Mouse (Mus musculus): Measurements from ENCODE around the gene Nepn. TPM values are rescaled to one million over a fixed set of nuclear protein-coding genes. Genes with fewer than 3 reads are reported as not detected.

Gene Nepn
- polyA plus RNA-seq, 1 experiment from 2014 or later, result 0.55 TPM

DNA sequence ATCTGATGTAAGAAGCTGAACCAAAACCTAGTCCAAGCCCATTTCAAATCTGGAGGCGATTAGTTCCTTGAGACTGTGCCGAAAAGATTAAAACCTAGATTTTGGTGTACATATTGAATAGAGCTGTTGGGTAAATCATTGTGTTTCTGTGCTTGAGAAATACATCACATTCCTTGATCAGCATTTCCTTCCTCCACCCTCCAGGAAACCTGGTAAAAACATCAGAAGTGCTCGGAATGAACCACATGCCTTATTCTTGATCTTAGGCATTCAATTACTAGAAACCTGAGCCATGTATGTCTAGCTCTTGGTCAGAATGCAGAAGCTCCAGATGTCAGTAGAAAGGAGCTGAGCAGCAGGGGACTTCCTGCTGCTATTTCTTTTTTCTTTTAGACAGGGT, 666 bp downstream of the Nepn start:
- H3K4me2 ChIP-seq (replicated peaks; ENCODE audit: low read depth), result no peak overlapping the region
- ATAC-seq (ENCODE audit: low FRiP score, low TSS enrichment) (no peak), DNase-seq (ENCODE audit: low spot score) (no peak)
- H3K9ac ChIP-seq (ENCODE audit: low read length), result no peak overlapping the region
- no peaks in the 10 kb centered on the region for H3K36me3 ChIP-seq (ENCODE audit: control insufficient read depth, insufficient read depth, low read length)
- H3K9me3 ChIP-seq (ENCODE audit: control insufficient read depth, low read length), result no peaks in the 10 kb centered on the region
- no peak overlapping the region for H3K27ac ChIP-seq (replicated peaks)
- H3K4me3 ChIP-seq (ENCODE audit: low read depth, low read length), result no peak overlapping the region
- TF ChIP-seq CTCF (IDR thresholded peaks at IDR 0.05; ENCODE audit: low read depth) (no peak), EP300 (optimal IDR thresholded peaks at IDR 0.05) (no peak)
- 71% methylated on average over 3 of the region's 3 CpGs for WGBS
- H3K4me1 ChIP-seq (replicated peaks; ENCODE audit: control insufficient read depth, insufficient read depth), result no peaks in the 10 kb centered on the region
- H3K27me3 ChIP-seq (ENCODE audit: control insufficient read depth, insufficient read depth, low read length), result no peaks in the 10 kb centered on the region

DNA sequence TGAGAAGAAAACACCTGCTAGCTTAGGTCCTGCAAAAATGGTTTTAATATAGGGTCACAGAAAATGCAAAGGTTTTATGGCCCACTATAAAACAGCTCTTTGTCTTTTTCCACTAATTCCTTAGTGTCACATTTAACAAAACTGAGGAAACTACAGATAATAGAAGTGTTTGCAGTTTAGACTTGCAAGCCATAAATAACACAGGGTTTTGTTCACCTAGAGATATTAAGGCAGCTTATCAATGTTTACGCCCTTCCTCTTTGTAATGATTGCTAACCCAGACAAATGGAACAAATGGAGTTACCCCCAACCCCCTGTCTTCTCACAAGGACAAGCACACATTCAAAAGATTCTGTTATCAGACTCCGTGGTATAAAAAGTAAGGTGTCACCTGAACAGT, 2.4 kb downstream of the Nepn start:
- no peak overlapping the region for H3K9ac ChIP-seq (ENCODE audit: low read length)

DNA sequence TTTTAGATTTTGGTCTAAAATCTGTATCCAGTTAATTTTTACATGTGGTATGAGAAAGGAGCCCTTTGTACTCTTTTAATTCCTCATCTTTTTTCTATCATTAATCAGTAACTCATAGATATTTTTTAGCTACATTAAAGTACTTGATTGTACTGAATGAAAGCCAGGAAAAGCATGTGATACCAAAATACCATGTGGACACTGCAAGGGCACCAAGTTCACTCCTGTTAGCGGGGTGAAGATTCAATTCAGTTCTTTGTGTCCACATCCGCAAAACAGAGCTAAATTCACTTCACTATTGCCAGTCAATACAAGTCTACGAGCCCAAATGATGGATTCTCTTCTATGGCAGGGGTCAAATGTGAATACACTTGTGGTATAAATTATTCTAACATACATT, 7.9 kb downstream of the Nepn start:
- ATAC-seq (ENCODE audit: low FRiP score, low TSS enrichment) (no peak), DNase-seq (ENCODE audit: low spot score) (no peak)
- no peak overlapping the region for H3K4me2 ChIP-seq (replicated peaks; ENCODE audit: low read depth)
- no peak overlapping the region for H3K4me3 ChIP-seq (ENCODE audit: low read depth, low read length)
- no peak overlapping the region for H3K27ac ChIP-seq (replicated peaks)
- no peak for TF ChIP-seq EP300 (optimal IDR thresholded peaks at IDR 0.05)
- no peak for TF ChIP-seq CTCF (IDR thresholded peaks at IDR 0.05; ENCODE audit: low read depth)
- no peaks in the 10 kb centered on the region for H3K36me3 ChIP-seq (ENCODE audit: control insufficient read depth, insufficient read depth, low read length)
- H3K9me3 ChIP-seq (ENCODE audit: control insufficient read depth, low read length), result no peaks in the 10 kb centered on the region
- WGBS, result 84% methylated on average over 3 of the region's 3 CpGs
- H3K27me3 ChIP-seq (ENCODE audit: control insufficient read depth, insufficient read depth, low read length), result no peaks in the 10 kb centered on the region
- H3K4me1 ChIP-seq (replicated peaks; ENCODE audit: control insufficient read depth, insufficient read depth), result no peaks in the 10 kb centered on the region
- H3K9ac ChIP-seq (ENCODE audit: low read length), result no peak overlapping the region

More for the DNA sequence above, 2.4 kb downstream of the Nepn start:
- no peak for TF ChIP-seq CTCF (IDR thresholded peaks at IDR 0.05; ENCODE audit: low read depth)
- TF ChIP-seq EP300 (optimal IDR thresholded peaks at IDR 0.05), result no peak
- no peak overlapping the region for H3K4me2 ChIP-seq (replicated peaks; ENCODE audit: low read depth)
- 58% methylated on average over 2 of the region's 2 CpGs for WGBS
- no peak for ATAC-seq (ENCODE audit: low FRiP score, low TSS enrichment)
- no peaks in the 10 kb centered on the region for H3K27me3 ChIP-seq (ENCODE audit: control insufficient read depth, insufficient read depth, low read length)
- no peaks in the 10 kb centered on the region for H3K36me3 ChIP-seq (ENCODE audit: control insufficient read depth, insufficient read depth, low read length)
- no peaks in the 10 kb centered on the region for H3K4me1 ChIP-seq (replicated peaks; ENCODE audit: control insufficient read depth, insufficient read depth)
- DNase-seq (ENCODE audit: low spot score), result no peak
- H3K9me3 ChIP-seq (ENCODE audit: control insufficient read depth, low read length), result no peaks in the 10 kb centered on the region
- H3K27ac ChIP-seq (replicated peaks), result no peak overlapping the region
- H3K4me3 ChIP-seq (ENCODE audit: low read depth, low read length), result no peak overlapping the region

DNA sequence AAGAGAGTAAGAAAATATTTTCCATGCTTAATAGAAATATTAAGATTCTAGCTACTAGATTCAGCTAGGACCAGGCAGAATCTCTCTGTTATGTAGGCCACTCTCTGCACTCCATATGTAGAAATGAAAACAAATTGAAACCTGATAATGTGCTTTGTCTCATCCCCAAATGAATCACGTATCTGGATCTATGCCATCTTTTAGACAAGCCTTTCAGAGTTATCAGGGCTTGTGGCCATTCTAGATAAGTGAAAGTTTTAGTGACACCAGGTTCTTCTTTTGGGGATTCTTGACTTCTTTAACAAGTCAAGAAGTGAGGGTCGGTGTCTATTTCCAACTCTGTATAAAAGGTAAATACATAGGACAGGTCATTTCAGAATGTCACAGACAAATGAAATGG, 9.9 kb downstream of the Nepn start:
- WGBS, result 70% methylated on average over 2 of the region's 2 CpGs
- Histone ChIP-seq H3K27me3 (ENCODE audit: control insufficient read depth, insufficient read depth, low read length) (no peaks in the 10 kb centered on the region), H3K27ac (replicated peaks) (no peak overlapping the region), H3K9me3 (ENCODE audit: control insufficient read depth, low read length) (no peaks in the 10 kb centered on the region), H3K4me3 (ENCODE audit: low read depth, low read length) (no peak overlapping the region), H3K4me2 (replicated peaks; ENCODE audit: low read depth) (no peak overlapping the region), H3K9ac (ENCODE audit: low read length) (no peak overlapping the region), H3K36me3 (ENCODE audit: control insufficient read depth, insufficient read depth, low read length) (no peaks in the 10 kb centered on the region), H3K4me1 (replicated peaks; ENCODE audit: control insufficient read depth, insufficient read depth) (no peaks in the 10 kb centered on the region)
- TF ChIP-seq CTCF (IDR thresholded peaks at IDR 0.05; ENCODE audit: low read depth) (no peak), EP300 (optimal IDR thresholded peaks at IDR 0.05) (no peak)
- DNase-seq (ENCODE audit: low spot score), result no peak
- no peak for ATAC-seq (ENCODE audit: low FRiP score, low TSS enrichment)

DNA sequence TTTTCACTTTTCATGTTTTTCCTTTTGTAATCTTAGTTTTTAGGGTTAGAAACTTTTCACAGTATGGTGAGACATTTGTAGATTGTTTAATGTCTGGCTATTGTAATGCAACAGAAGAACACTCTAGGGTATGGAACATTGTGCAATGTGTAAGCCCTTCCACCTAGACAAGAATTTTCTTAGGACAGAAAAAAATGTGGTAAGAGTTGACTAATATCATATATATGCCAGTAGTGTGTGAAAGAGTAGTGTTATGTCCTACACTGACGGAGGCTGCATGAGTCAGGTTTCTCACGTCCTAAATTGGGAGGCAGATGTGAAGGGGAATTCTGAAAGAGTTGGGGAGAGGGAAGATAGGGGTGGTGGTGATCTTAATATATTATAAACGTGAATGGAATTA, 10.9 kb downstream of the Nepn start:
- TF ChIP-seq EP300 (optimal IDR thresholded peaks at IDR 0.05) (no peak), CTCF (IDR thresholded peaks at IDR 0.05; ENCODE audit: low read depth) (no peak)
- H3K36me3 ChIP-seq (ENCODE audit: control insufficient read depth, insufficient read depth, low read length), result no peaks in the 10 kb centered on the region
- no peak overlapping the region for H3K9ac ChIP-seq (ENCODE audit: low read length)
- H3K9me3 ChIP-seq (ENCODE audit: control insufficient read depth, low read length), result no peaks in the 10 kb centered on the region
- H3K27ac ChIP-seq (replicated peaks), result no peak overlapping the region
- 51% methylated on average over 3 of the region's 3 CpGs for whole genome bisulfite sequencing
- H3K4me2 ChIP-seq (replicated peaks; ENCODE audit: low read depth), result no peak overlapping the region
- ATAC-seq (ENCODE audit: low FRiP score, low TSS enrichment), result no peak
- no peak overlapping the region for H3K4me3 ChIP-seq (ENCODE audit: low read depth, low read length)
- no peaks in the 10 kb centered on the region for H3K27me3 ChIP-seq (ENCODE audit: control insufficient read depth, insufficient read depth, low read length)
- DNase-seq (ENCODE audit: low spot score), result no peak
- no peaks in the 10 kb centered on the region for H3K4me1 ChIP-seq (replicated peaks; ENCODE audit: control insufficient read depth, insufficient read depth)

DNA sequence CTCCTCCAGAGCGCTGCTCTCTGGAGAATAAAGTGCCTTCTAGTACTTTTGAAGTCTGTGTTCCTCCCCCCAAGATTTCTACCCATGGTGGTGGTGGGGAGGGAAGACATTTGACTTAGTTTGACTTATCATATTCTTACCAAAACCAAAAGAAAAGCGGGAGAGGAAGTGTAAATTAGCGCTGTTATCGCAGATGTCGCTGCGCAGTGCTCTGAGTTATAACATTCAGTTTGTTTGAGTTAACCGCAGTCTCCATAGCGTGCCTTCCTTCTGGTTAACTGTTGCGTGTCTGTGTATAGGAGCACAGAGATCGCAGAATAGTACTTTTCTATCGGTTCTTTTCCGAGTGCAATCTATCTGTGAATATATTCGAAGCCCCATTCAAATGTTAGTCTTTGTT, 16.4 kb downstream of the Nepn start:
- Histone ChIP-seq H3K36me3 (ENCODE audit: control insufficient read depth, insufficient read depth, low read length) (no peaks in the 10 kb centered on the region), H3K27me3 (ENCODE audit: control insufficient read depth, insufficient read depth, low read length) (no peaks in the 10 kb centered on the region), H3K4me1 (replicated peaks; ENCODE audit: control insufficient read depth, insufficient read depth) (no peaks in the 10 kb centered on the region), H3K4me2 (replicated peaks; ENCODE audit: low read depth) (no peak overlapping the region), H3K27ac (replicated peaks) (no peak overlapping the region), H3K9me3 (ENCODE audit: control insufficient read depth, low read length) (no peaks in the 10 kb centered on the region), H3K4me3 (ENCODE audit: low read depth, low read length) (no peak overlapping the region), H3K9ac (ENCODE audit: low read length) (no peak overlapping the region)
- DNase-seq (ENCODE audit: low spot score), result no peak
- TF ChIP-seq CTCF (IDR thresholded peaks at IDR 0.05; ENCODE audit: low read depth) (no peak), EP300 (optimal IDR thresholded peaks at IDR 0.05) (no peak)
- no peak for ATAC-seq (ENCODE audit: low FRiP score, low TSS enrichment)
- WGBS, result 82% methylated on average over 13 of the region's 13 CpGs
